Mouse (Mus musculus): Measurements from ENCODE around the gene Nos1ap. TPM values are rescaled to one million over a fixed set of nuclear protein-coding genes. Genes with fewer than 3 reads are reported as not detected.

The Nos1ap gene
- total RNA-seq, 1 experiment from 2014 or later = 9.5 TPM

- ATAC-seq (replicated peaks; ENCODE audit: low read depth, poor library complexity, severe bottlenecking) = peak; percentile 86
Observed at GRCm38 (mm10) chr1:170510595-170511240, 78.9 kb downstream of the Nos1ap start.

DNA sequence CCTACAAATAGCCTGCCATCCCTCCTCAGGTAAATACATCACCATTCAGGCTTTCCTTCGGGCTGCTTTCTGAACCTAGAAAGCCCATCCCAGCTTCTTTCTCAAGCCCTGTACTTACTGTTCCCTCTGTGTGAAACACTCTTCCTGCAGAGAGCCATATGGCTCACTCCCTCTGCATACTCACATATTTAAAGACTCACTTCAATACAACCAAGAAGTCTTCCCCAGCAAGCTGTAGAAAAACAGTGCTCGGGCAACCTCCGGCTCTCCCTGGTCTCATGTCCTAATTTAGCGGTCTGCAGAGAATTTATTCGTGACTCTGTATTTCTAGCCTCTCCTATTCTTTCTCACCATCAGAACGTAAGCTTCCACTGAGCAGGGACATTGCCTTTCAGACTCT is 83.4 kb downstream of the Nos1ap start:
- no peak for ATAC-seq (replicated peaks; ENCODE audit: low read depth, poor library complexity, severe bottlenecking)

DNA sequence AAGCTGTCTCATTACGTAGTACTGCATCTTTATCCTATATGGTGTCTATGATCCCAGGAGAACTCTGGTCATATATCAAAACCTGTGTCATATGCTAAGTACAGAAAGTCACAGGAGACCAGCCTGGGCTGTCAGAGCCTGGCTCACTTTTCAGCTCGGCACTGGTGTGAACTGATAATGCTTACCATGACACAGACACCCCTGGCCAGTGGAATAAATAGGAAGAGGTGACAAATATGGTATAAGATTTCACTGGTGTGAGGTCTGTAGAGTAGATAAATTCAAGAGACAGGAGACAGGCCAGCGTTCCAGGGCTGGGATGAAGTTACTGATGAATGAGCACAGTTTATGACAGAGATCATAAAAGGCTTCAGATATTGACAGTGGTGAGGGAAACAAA is 84.6 kb downstream of the Nos1ap start:
- peak; percentile 51 for ATAC-seq (replicated peaks; ENCODE audit: low read depth, poor library complexity, severe bottlenecking)

GRCm38 (mm10) chr1:170504378-170504777 is 85.3 kb downstream of the Nos1ap start:
- ATAC-seq (replicated peaks; ENCODE audit: low read depth, poor library complexity, severe bottlenecking) = no peak

- ATAC-seq (replicated peaks; ENCODE audit: low read depth, poor library complexity, severe bottlenecking) = no peak
Observed at GRCm38 (mm10) chr1:170503277-170503739, 86.4 kb downstream of the Nos1ap start.

- no peak for ATAC-seq (replicated peaks; ENCODE audit: low read depth, poor library complexity, severe bottlenecking)
Observed at GRCm38 (mm10) chr1:170502491-170503276, 87.0 kb downstream of the Nos1ap start.

DNA sequence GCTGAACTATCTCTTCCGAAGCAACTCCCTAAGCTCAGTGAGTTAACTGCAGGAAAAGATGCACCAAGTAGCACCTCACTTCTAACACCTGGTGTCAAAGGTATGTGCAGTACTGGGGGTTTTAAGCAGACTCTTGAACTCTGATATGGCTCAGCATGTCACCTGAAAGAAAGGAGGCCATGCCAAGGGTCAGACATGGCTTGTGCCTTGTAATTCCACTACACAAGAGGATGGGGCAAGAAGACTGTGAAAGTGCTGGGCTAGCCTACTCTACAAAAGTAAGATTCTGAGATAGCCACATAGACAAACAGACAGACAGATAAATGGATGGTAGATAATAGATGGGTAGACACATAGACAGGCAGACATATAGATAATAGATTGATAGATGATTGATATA is 87.7 kb downstream of the Nos1ap start:
- no peak for ATAC-seq (replicated peaks; ENCODE audit: low read depth, poor library complexity, severe bottlenecking)

DNA sequence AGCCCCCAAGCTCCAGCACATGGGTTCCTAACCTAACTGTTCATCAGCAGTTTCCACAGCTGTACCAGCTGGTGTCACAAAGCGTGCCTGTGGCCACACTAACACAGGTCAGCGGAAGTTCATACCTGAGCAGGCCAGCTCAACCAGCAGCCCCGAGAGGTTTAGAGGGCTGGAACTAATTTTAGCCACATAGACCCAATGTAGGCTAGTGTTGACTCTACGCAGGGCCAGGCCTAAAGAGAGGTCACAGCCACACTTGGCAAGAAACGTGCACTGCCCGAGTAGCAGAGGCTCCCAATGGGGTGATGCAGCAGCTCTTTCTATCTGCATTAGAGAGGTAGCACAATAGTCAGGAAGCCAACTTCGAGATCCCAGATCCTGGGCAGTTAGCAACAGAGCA is 88.1 kb downstream of the Nos1ap start:
- ATAC-seq (replicated peaks; ENCODE audit: low read depth, poor library complexity, severe bottlenecking) = no peak

- ATAC-seq (replicated peaks; ENCODE audit: low read depth, poor library complexity, severe bottlenecking) = no peak
Observed at GRCm38 (mm10) chr1:170499891-170500290, 89.8 kb downstream of the Nos1ap start.

- ATAC-seq (replicated peaks; ENCODE audit: low read depth, poor library complexity, severe bottlenecking) = no peak
Observed at GRCm38 (mm10) chr1:170499466-170499865, 90.2 kb downstream of the Nos1ap start.

- ATAC-seq (replicated peaks; ENCODE audit: low read depth, poor library complexity, severe bottlenecking) = no peak
Observed at GRCm38 (mm10) chr1:170498645-170499044, 91.0 kb downstream of the Nos1ap start.

DNA sequence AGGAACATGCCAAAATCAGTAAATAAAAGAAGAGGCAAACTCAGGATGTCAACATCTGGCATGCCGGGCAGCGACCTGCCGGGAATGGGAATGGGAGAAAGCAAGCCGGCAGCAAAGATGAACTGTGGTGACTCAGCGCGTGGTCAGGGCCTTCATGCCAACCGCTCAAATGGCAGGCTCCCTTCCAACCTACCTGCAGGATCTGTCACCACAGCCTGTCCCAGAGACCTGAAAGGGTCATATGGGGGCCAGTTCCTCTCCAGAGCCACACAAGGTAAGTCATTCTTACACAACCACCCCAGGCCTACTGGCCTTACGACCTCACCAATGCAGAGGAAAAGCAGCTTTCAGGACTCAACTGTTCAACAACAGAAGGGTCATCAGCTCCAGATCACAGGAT is 93.4 kb downstream of the Nos1ap start:
- no peak for ATAC-seq (replicated peaks; ENCODE audit: low read depth, poor library complexity, severe bottlenecking)

DNA sequence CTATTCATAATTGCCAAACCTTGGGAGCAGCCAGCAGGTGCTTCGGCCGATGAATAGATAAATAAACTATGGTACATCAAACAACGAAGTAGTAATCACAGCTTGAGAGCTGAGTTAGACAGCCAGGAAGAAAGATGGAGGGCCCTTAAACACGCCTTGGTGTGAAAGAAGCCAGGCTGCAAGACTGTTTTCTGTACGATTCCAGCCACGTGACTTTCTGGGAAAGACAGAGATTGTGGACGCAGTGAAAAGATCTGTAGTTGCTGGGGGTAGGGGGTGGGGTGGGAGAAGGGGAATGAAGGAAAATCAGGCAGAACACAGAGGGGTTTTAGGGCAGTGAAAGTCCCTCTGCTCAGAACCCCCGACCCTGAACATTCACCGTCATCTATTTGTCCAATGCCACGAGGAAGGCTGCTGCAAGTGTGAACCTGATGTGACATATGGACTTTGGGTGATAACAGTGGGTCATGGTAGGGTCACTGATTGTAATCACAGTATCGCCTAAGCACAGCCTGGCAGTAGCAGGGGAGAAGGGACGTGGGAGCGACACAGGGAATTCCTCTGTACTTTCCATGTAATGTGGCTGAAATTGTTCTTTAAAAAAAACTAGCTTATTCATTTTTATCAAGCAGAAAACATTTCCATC is 94.0 kb downstream of the Nos1ap start:
- no peak for ATAC-seq (replicated peaks; ENCODE audit: low read depth, poor library complexity, severe bottlenecking)

- ATAC-seq (replicated peaks; ENCODE audit: low read depth, poor library complexity, severe bottlenecking) = no peak
Observed at GRCm38 (mm10) chr1:170492527-170492926, 97.1 kb downstream of the Nos1ap start.

- peak; percentile 62; the same call in 1 of the 2 replicates for ATAC-seq (replicated peaks; ENCODE audit: low read depth, poor library complexity, severe bottlenecking)
Observed at GRCm38 (mm10) chr1:170492027-170492426, 97.6 kb downstream of the Nos1ap start.

DNA sequence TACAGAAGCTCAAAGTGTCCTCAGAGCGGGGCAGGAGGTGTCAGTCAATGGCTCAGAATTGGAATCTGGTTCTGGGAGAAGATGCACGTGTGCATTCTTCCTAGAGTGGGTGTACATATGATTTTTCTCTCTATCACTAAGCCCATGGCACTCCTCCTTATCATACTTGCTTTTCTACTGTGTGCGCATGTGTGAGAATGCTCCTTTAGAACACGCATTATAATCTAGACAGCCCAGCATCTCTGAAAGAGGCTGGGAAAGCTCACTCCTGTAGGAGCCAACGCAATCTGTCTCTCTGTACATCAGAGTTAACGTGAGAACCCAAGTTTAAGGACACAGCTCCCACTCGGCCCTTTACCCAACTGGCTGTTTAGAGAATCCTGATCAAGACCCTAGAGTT is 99.7 kb downstream of the Nos1ap start:
- ATAC-seq (replicated peaks; ENCODE audit: low read depth, poor library complexity, severe bottlenecking) = no peak

GRCm38 (mm10) chr1:170489450-170489849 is 100.2 kb downstream of the Nos1ap start:
- ATAC-seq (replicated peaks; ENCODE audit: low read depth, poor library complexity, severe bottlenecking) = no peak

GRCm38 (mm10) chr1:170485119-170485518 is 104.5 kb downstream of the Nos1ap start:
- no peak for ATAC-seq (replicated peaks; ENCODE audit: low read depth, poor library complexity, severe bottlenecking)

- ATAC-seq (replicated peaks; ENCODE audit: low read depth, poor library complexity, severe bottlenecking) = no peak
Observed at GRCm38 (mm10) chr1:170482236-170482905, 107.3 kb downstream of the Nos1ap start.

DNA sequence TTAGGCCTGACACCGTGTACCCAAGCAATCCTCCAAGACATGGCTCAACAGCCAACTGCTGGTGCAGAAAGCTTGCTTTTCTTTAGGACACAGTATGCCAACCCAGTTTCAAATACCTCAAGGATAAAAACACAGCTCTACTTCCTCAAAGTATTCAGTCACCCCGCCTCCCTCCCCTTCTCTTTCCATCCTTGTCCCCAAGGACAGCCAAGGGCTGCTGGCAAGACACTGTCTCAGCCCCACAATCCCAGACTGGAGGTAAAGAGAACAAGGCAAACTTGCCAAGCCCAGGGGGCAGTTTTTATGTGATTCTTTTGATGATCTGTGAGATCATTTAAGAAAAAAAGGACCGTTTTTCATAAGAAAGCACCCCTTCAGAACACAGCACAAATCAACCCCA is 108.6 kb downstream of the Nos1ap start:
- peak; percentile 39 for ATAC-seq (replicated peaks; ENCODE audit: low read depth, poor library complexity, severe bottlenecking)

- ATAC-seq (replicated peaks; ENCODE audit: low read depth, poor library complexity, severe bottlenecking) = no peak
Observed at GRCm38 (mm10) chr1:170479458-170479798, 110.2 kb downstream of the Nos1ap start.
